Mouse (Mus musculus) heart, postnatal 0 days (tissue): ENCODE measurements around the gene Cadm2.

ENCODE experiments used
- CTCF ChIP-seq: IDR thresholded peaks from 2 replicates; pipeline ENCODE4 v1.5.1; 2016; ENCODE audit warnings: antibody characterized with exemption, control low read depth, low read depth
- EP300 ChIP-seq: IDR thresholded peaks from 2 replicates; pipeline ENCODE4 v1.6.1; 2016; ENCODE audit warnings: antibody characterized with exemption, low read depth

DNA sequence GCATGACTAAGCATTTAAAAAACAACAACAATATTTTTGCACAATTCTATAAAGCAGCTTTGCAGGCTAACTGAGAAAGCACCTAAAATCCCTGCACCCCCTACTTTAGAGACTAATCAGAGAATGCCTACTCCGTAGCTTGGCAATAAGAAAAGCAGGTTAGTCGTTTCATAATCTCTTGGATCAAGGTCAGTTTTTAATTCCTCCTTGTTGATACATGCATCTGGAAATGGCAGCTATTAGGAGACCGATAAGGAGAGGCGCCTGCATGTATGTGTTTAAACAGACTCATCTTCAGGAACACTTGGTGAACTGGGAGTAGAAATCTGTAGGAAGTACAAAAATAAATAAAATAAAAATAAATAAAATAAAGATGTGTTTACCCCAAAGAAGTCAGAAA, 11.6 kb downstream of the Cadm2 start:
- TF ChIP-seq EP300: no peak
- TF ChIP-seq CTCF: no peak
